Mouse (Mus musculus) urinary bladder, postnatal 36 days (tissue): ENCODE measurements around the gene Zfp335.
A peak's percentile ranks its signal among the peaks of the same experiment; 100 is the strongest.
"Not testable (repeated sequence)": the region's sequence is repeated elsewhere in the genome, so short reads cannot be mapped to it uniquely, and the experiment has no call there.

ENCODE experiments used
- DNase-seq, 2 experiments: peaks; one replicate each; pipeline ENCODE4 v3.0.0; 2022; ENCODE audit warnings: low spot score in 2 of 2, mixed read lengths in 1 of 2

The Zfp335 gene

GRCm38 (mm10) chr2:164871602-164872303, 39.8 kb downstream of the Zfp335 start:
- DNase-seq, result no peak

GRCm38 (mm10) chr2:164868491-164868890, 43.1 kb downstream of the Zfp335 start:
- no peak for DNase-seq

DNA sequence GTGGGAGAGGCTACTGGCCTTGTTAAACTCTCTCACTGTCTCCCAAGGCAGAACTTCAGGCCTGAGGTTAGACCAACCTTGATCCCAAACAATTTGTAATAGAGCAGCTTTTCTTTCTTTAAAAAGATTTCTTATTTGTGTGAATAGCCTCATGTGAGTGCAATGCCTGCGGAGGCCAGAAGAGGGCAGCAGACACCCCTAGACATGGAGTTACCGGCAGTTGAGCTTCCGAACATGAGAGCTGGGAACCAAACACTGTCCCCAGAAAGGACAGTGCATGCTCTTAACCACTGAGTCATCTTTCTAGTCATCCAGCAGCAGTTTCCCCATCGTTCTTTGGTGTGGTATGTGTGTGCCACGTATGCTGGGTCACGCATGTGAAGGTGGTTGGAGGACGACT, 44.0 kb downstream of the Zfp335 start:
- DNase-seq, result no peak

DNA sequence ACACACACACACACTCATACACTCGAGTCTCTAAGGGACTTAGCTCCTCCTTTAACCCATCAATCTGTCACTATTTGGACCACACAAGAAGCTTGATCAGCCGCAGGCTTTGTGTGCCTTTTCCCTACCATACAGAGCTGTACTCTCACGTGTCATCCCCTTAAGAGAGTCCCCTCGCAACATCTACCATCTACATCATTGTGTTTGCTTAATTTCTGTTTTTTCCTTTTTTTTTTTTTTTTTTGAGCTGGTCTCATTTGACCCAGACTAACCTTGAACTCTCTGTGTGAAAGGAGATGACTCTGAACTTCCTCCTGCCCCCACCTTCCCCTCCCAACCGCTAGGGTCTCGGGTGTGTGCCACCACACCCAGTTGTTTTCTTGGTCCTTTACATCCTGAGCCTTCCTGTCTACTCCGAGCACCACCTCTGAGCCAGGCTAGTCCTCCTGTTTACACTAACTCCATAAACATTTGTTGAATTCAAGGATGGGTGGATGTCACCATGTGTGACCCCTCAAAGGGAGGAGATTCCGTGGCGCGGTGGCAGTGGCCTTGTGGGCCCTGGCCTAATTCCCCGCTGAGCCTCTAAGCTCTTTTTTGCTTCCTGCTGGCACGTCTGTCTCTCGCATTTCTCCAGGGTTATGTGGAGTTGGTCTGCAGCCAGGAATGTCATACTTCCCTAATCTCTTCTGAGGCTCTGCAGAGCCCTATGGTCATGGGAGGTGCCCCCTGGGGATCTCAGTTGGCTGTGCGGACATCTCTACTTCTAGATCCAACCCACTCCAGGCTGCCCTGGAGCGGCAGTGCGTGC, 44.6 kb downstream of the Zfp335 start:
- peak; percentile 50 to 75 for DNase-seq

GRCm38 (mm10) chr2:164864593-164864992, 47.0 kb downstream of the Zfp335 start:
- no peak for DNase-seq

GRCm38 (mm10) chr2:164863411-164863810, 48.1 kb downstream of the Zfp335 start:
- not testable (repeated sequence) for DNase-seq

GRCm38 (mm10) chr2:164862179-164862861, 49.2 kb downstream of the Zfp335 start:
- peak in 1 of 2 experiments; percentile 56 for DNase-seq

- no peak for DNase-seq
Observed at GRCm38 (mm10) chr2:164861094-164861493, 50.5 kb downstream of the Zfp335 start.

DNA sequence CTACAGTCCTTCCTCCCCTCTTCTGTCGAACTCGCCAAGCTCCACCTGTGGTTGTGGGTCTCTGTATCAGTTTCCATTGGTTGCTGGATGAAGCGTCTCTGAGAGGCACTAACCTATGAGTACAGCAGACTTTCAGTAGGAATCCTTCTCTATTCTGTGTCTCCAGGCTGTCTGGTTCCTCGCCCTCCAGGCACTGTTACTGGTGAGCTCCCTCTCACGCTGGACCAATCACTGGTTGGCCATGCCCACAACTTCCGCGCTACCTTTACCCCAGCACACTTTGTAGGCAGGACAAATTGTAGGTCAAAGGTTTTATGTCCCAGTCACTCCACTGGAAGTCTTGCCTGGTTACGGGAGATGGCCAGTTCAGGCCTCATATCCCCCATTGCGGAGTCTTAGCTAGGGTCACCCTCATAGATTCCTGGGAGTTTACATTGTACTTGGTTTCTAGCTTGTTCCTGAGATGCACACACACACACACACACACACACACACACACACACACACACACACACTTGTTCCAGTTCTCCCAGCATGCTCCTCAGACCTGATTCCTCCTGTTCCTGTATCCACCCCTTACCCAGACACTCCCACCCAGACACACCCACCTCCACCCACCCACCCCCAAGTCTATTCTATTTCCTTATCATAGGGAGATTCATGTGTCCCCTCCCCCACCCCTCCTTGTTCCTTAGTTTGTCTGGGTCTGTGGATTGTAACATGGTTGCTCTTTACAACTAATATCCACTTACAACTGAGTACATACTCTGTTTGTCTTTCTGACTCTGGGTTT, 51.7 kb downstream of the Zfp335 start:
- peak in 1 of 2 experiments; percentile 31 for DNase-seq

- no peak for DNase-seq
Observed at GRCm38 (mm10) chr2:164859155-164859554, 52.4 kb downstream of the Zfp335 start.

- DNase-seq, result no peak
Observed at GRCm38 (mm10) chr2:164857842-164858553, 53.6 kb downstream of the Zfp335 start.

DNA sequence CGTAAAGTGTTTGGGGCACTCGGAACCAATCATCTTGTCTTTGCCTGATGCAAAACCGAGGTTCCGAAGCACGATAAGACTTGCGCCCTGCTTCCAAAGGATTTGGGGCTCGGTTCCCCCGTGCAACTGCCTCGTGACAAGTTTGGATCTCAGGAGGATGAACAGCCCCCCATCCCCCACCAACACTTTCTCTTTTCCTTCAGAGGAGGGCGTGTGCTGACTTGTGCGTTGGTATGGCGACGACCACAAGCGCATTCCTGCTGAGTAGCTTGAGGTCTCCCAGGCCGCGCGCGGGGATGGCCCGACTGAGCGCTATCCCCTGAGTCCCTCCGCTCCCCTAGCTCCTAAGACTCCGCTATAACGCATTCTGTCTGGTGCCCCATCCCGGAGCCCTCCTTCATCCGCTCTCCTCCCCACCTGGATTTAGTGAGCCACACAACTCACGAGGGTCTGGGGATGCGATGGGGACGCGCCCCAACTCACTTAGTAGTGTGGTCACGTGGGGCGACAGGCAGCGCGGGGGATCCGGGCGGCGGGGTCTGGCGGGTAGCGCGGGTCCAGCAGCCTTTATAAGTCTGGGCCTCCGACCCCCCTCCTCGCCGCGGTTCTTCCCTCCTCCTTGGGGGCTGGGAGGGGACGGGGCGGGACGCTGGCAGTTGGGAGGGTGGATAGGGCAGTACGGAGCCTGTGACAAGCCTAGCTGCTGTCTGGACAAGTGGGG, 54.3 kb downstream of the Zfp335 start, which contains the start of gene Pltp:
Pltp (minus strand) TSS at position 611 of the 721 bp plus-strand sequence.
- peak; percentile 62 to 74 for DNase-seq

DNA sequence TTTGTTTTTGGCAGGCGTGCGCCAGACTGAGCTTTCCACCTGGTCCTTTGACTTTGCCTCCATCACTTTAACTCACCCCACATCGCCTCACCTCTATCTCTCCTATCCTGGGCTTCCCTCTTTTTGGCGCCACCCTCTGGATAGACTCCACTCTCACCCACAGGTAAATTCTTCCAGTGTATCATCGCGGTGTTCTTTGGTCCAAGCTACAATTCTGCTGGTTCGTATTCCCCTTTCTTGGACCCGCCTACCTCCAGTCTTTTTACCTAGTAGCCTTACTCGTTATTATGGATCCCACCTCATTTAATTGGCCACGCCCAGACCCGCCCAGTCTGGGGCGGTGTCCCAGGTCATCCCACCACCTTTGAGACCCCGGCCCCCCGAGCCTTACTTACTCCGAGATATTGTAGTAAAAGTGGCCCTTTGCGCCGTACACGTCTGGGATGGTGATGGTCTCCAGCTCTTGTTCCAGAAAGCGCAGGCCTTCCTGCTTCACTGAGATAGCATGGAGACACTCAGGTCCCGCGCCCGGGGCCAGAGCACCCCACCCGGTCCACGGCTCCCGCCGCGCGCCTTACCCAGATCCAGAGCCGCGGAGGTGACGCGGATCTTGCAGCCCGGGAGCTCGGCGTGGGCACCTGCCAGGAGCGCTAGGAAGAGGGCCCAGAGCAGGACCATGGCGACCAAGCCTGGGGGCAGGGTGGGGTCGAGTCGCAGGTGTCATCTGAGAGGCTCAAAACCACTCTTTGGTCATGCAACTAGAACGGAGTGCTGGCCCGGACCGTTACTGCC, 55.1 kb downstream of the Zfp335 start:
- DNase-seq, result no peak

GRCm38 (mm10) chr2:164855572-164855971, 56.0 kb downstream of the Zfp335 start:
- DNase-seq, result not testable (repeated sequence)

DNA sequence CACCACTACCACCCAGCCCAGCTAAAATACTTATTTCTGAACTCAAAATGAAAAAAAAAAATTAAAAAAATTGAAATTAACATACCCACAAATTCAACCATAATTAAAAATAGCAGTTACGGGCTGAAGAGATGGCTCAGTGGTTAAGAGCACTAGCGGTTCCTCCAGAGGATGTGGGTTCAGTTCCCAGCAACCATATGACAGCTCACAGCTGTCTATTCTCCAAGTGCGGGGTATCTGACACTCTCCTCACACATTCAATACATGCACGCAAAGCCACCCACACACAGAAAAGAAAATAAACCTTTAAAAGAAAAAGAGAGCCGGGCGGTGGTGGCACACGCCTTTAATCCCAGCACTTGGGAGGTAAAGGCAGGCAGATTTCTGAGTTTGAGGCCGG, 61.5 kb downstream of the Zfp335 start:
- DNase-seq, result no peak

DNA sequence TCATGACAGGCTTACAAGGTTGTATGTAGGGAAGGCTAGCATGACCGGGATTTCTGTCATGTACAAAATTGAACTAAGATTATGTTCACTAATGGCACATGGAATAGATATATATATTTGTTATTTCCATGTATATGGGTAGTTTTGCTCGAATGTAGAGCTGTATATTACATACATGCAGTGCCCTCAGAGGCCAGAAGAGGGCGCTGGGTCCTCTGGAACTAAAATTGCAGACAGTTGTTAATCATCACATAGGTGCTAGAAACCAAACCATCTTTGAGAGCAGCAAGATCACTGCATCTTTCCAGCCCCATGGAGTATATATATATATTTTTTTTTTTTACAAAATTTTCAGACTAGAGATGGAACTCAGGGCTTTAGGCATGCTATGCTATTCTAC, 65.8 kb downstream of the Zfp335 start:
- DNase-seq, result no peak
